22 mouse cellular contexts compared by ENCODE assay signal in the genomic region with DNA sequence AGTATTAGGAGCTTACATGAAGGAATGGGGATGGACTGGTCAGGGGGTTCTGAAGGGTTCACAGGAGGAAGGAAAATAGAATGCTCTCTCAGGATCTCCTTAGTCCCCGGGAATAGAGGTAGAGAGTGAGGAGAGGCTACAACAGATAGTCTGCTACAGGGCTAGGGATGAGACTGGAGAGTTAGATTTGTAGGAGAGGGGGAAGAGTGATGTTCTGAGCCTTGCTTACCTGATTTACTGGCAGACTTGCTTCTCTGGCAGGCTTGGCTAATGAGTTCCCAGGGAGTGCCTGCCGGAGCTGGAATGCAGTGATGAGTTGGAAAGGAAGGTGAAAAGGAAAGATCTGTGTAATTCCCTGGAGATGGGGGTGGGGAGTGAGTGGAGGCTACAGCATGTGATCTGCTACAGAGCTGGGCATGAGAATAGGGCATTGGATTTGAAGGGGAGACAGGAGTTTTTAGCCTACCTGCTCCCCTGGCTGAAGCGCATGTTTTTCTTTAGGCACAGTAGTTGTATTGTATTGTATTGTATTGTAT.
DNase-seq lines count a peak whose midpoint lies in the region; ATAC-seq lines count a peak whose summit lies in the region.
"Had no signal": no experiment of that assay in that cellular context is flagged by ENCODE, and none has a peak within 500 bp of the region (broad histone marks: within the 10 kb centered on the region; RNA-seq: fewer than 3 reads in every experiment).

No protein-coding gene starts in this region.

- H3K27ac ChIP-seq in forebrain, embryonic 14.5 days (ENCODE audit: low read depth, low read length) = no peak overlapping the region
- no peak overlapping the region for H3K27ac ChIP-seq in forebrain, embryonic 13.5 days
- H3K27ac ChIP-seq in hindbrain, embryonic 14.5 days = peak overlapping the region; percentile 64; the same call in 1 of the 2 replicates
- H3K27ac ChIP-seq in midbrain, embryonic 14.5 days (replicated peaks; ENCODE audit: low read depth, low read length) = no peak overlapping the region
- no peak overlapping the region for H3K27ac ChIP-seq in intestine, embryonic 15.5 days
- H3K27ac ChIP-seq: forebrain, embryonic 10.5 days; heart, embryonic 15.5 days; limb, embryonic 12.5 days had no signal

- no peak overlapping the region for H3K4me3 ChIP-seq in forebrain, embryonic 14.5 days (ENCODE audit: low read depth, low read length)
- no peak overlapping the region for H3K4me3 ChIP-seq in forebrain, embryonic 13.5 days
- no peak overlapping the region for H3K4me3 ChIP-seq in hindbrain, embryonic 14.5 days (replicated peaks; ENCODE audit: low read length)
- no peak overlapping the region for H3K4me3 ChIP-seq in midbrain, embryonic 14.5 days (replicated peaks; ENCODE audit: low read depth, low read length)
- no peak overlapping the region for H3K4me3 ChIP-seq in intestine, embryonic 15.5 days (replicated peaks)
- H3K4me3 ChIP-seq: forebrain, embryonic 10.5 days; heart, embryonic 15.5 days; limb, embryonic 12.5 days had no signal

- no peaks in the 10 kb centered on the region for H3K4me1 ChIP-seq in forebrain, embryonic 14.5 days (ENCODE audit: control insufficient read depth, insufficient read depth, low read length)
- peaks cover 4% of the 10 kb centered on the region; the same call in 1 of the 2 replicates for H3K4me1 ChIP-seq in forebrain, embryonic 13.5 days
- H3K4me1 ChIP-seq in hindbrain, embryonic 14.5 days (replicated peaks; ENCODE audit: control insufficient read depth, insufficient read depth, low read length) = 0 out of 2 replicates have a peak, but pooled peaks cover 6% of the 10 kb centered on the region
- H3K4me1 ChIP-seq in midbrain, embryonic 14.5 days (ENCODE audit: control insufficient read depth, insufficient read depth, low read length) = no peaks in the 10 kb centered on the region
- no peaks in the 10 kb centered on the region for H3K4me1 ChIP-seq in intestine, embryonic 15.5 days (replicated peaks)
- H3K4me1 ChIP-seq: heart, embryonic 15.5 days; limb, embryonic 12.5 days had no signal

- H3K9me3 ChIP-seq in forebrain, embryonic 14.5 days (replicated peaks; ENCODE audit: control insufficient read depth, low read length) = no peaks in the 10 kb centered on the region
- H3K9me3 ChIP-seq in forebrain, embryonic 13.5 days (replicated peaks) = no peaks in the 10 kb centered on the region
- H3K9me3 ChIP-seq in hindbrain, embryonic 14.5 days (ENCODE audit: control insufficient read depth, low read length) = no peaks in the 10 kb centered on the region
- no peaks in the 10 kb centered on the region for H3K9me3 ChIP-seq in midbrain, embryonic 14.5 days (ENCODE audit: control insufficient read depth, low read length)
- no peaks in the 10 kb centered on the region for H3K9me3 ChIP-seq in intestine, embryonic 15.5 days
- H3K9me3 ChIP-seq: forebrain, embryonic 10.5 days; heart, embryonic 15.5 days; limb, embryonic 12.5 days had no signal

- no peaks in the 10 kb centered on the region for H3K36me3 ChIP-seq in forebrain, embryonic 14.5 days (ENCODE audit: control insufficient read depth, insufficient read depth, low read length)
- H3K36me3 ChIP-seq in forebrain, embryonic 13.5 days (ENCODE audit: poor library complexity, severe bottlenecking) = no peaks in the 10 kb centered on the region
- no peaks in the 10 kb centered on the region for H3K36me3 ChIP-seq in hindbrain, embryonic 14.5 days (replicated peaks; ENCODE audit: control insufficient read depth, insufficient read depth)
- no peaks in the 10 kb centered on the region for H3K36me3 ChIP-seq in midbrain, embryonic 14.5 days (ENCODE audit: control insufficient read depth, insufficient read depth, low read length)
- no peaks in the 10 kb centered on the region for H3K36me3 ChIP-seq in intestine, embryonic 15.5 days
- H3K36me3 ChIP-seq: forebrain, embryonic 10.5 days; heart, embryonic 15.5 days; limb, embryonic 12.5 days had no signal

- H3K4me2 ChIP-seq in forebrain, embryonic 14.5 days (ENCODE audit: low read length) = no peak overlapping the region
- H3K4me2 ChIP-seq in forebrain, embryonic 13.5 days = no peak overlapping the region
- no peak overlapping the region for H3K4me2 ChIP-seq in hindbrain, embryonic 14.5 days (replicated peaks)
- no peak overlapping the region for H3K4me2 ChIP-seq in midbrain, embryonic 14.5 days (ENCODE audit: low read length)
- no peak overlapping the region for H3K4me2 ChIP-seq in intestine, embryonic 15.5 days (replicated peaks)
- H3K4me2 ChIP-seq: heart, embryonic 15.5 days; limb, embryonic 12.5 days; liver, embryonic 11.5 days had no signal

- H3K27me3 ChIP-seq in forebrain, embryonic 14.5 days (replicated peaks; ENCODE audit: control insufficient read depth, insufficient read depth, low read length) = no peaks in the 10 kb centered on the region
- H3K27me3 ChIP-seq in forebrain, embryonic 13.5 days = no peaks in the 10 kb centered on the region
- H3K27me3 ChIP-seq in hindbrain, embryonic 14.5 days (ENCODE audit: control insufficient read depth, insufficient read depth, low read length) = no peaks in the 10 kb centered on the region
- no peaks in the 10 kb centered on the region for H3K27me3 ChIP-seq in midbrain, embryonic 14.5 days (ENCODE audit: control insufficient read depth, insufficient read depth, low read length)
- no peaks in the 10 kb centered on the region for H3K27me3 ChIP-seq in intestine, embryonic 15.5 days (replicated peaks)
- H3K27me3 ChIP-seq: heart, embryonic 15.5 days; limb, embryonic 12.5 days; Patski had no signal

- no peak overlapping the region for H3K9ac ChIP-seq in forebrain, embryonic 14.5 days (ENCODE audit: low read length)
- H3K9ac ChIP-seq in forebrain, embryonic 13.5 days = no peak overlapping the region
- no peak overlapping the region for H3K9ac ChIP-seq in hindbrain, embryonic 14.5 days
- no peak overlapping the region for H3K9ac ChIP-seq in midbrain, embryonic 14.5 days (replicated peaks; ENCODE audit: low read length)
- no peak overlapping the region for H3K9ac ChIP-seq in intestine, embryonic 15.5 days
- H3K9ac ChIP-seq: heart, embryonic 15.5 days; limb, embryonic 12.5 days; liver, postnatal 0 days had no signal

- ATAC-seq in forebrain, embryonic 14.5 days = no peak
- no peak for ATAC-seq in forebrain, embryonic 13.5 days
- 0 out of 2 replicates have a peak, but pooled peaks have one; percentile 51 for ATAC-seq in hindbrain, embryonic 14.5 days (ENCODE audit: low FRiP score)
- ATAC-seq in midbrain, embryonic 14.5 days (ENCODE audit: low FRiP score, low TSS enrichment) = no peak
- no peak for ATAC-seq in intestine, embryonic 15.5 days
- ATAC-seq: intestine, embryonic 16.5 days; liver, postnatal 0 days; lung, postnatal 0 days; Patski had no signal

- peak; percentile 11 for DNase-seq in forebrain, embryonic 14.5 days (ENCODE audit: low spot score)
- peak; percentile 21 for DNase-seq in Muller cell, postnatal 12 days (ENCODE audit: inconsistent ontology term)
- no peak for DNase-seq in hindbrain, embryonic 14.5 days (ENCODE audit: low spot score)
- peak; percentile 33 for DNase-seq in midbrain, embryonic 14.5 days
- DNase-seq in heart, adult 18-20 months = no peak
- no peak for DNase-seq in gastrocnemius, postnatal 10 days
- DNase-seq: cerebellum, adult 18-20 months; gastrocnemius, postnatal 36 days; heart, postnatal 4 days; kidney, adult 9 months; kidney, postnatal 14 days; liver, postnatal 0 days; thymus, postnatal 25 days had no signal

- WGBS in forebrain, embryonic 14.5 days = 54% methylated on average over 3 of the region's 3 CpGs
- WGBS in forebrain, embryonic 13.5 days = 56% methylated on average over 3 of the region's 3 CpGs
- 56% methylated on average over 3 of the region's 3 CpGs for WGBS in hindbrain, embryonic 14.5 days
- WGBS in midbrain, embryonic 14.5 days = 68% methylated on average over 3 of the region's 3 CpGs
- WGBS in intestine, embryonic 15.5 days = 56% methylated on average over 3 of the region's 3 CpGs

Comparison
In these comparisons a context has a peak if more than half of its experiments do, and no peak if none do; other contexts are left out.
1. DNase-seq: peak in forebrain, embryonic 14.5 days (single experiment), Muller cell, postnatal 12 days (single experiment) and midbrain, embryonic 14.5 days (single experiment); none in hindbrain, embryonic 14.5 days (single experiment), heart, adult 18-20 months (0 of 2) and gastrocnemius, postnatal 10 days (single experiment).